Mouse (Mus musculus) skeletal muscle tissue, adult 2 months (tissue): ENCODE data around the gene Igf1.
A peak's percentile ranks its signal among the peaks of the same experiment; 100 is the strongest.

Experiments used
- DNase-seq: peaks from one replicate; pipeline ENCODE4 v3.0.0-alpha.2; 2012; ENCODE audit warnings: low read depth, low spot score

Gene Igf1

DNA sequence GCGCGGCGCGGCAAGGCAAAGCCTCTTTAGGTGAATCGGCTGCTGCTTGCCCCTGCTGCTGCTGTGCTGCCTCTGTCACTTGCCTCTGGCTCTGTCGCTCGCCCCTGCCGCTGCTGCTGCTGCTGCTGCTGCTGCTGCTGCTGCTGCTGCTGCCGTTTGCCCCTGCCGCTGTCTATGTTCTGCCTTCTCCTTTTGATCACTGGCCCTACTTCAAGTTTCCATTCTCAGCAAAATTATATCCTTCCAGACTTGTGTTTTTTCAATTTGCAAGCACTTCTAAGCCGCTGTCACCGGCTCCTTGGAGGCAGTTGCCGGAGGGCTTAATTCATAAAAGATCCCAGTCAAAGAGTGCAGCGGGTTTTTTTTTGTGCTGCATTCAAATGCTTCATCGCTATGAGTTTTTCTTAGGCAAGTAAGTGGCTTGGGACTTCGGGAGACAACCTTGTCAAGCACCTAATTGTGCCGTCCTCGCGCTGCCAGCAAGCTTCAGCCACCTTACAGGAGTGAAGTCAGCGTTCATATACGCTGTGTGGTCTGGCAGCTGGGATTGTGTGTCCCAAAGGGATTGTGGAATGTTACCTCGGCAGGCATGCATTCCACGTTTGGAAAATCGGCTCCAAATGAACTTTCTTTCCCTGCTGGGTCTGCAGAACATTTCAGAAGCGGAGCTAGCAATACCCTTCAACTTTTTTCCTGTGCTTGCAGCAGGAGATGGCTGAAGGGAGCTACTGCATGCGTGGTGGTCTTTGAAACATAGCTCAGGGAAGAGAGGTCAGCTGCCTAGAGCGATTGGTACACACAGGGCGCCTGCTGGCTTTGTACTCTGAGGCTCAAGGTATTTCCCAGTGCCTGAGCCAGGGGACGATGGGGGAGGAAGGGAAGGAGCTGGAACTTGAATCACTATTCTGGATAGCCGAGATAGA, 2.4 kb downstream of the Igf1 start:
- DNase-seq: no peak

DNA sequence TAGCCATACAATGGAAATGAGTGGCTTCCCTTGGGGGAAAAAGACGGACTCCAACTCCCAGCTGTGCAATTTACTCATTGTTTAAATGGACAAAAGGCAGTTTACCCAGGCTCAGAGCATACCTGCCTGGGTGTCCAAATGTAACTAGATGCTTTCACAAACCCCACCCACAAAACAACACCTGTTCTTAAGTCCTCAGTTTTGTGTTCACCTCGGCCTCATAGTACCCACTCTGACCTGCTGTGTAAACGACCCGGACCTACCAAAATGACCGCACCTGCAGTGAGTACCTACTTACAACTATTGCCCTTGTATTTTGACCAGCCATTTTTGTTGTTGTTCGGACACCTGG, 3.0 kb downstream of the Igf1 start:
- no peak for DNase-seq

DNA sequence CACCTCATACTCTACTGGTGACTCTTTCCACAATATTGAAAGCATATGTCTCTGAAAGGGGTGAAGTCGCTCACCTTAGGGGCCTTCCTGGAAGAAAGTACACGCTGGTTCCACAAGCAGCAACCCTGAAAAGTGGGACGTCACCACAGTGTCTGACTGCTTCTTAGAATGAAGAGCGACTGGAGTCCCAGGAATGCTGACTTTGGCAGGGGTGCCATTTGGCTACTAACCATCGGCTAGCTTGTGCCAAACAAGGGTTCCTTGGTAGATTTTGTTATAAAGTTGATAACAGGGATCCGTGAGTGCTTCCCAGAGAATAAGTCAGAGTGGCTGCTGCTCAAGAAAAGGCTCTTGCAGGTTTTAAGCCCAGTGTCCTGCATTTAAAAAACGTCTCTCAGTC, 4.8 kb downstream of the Igf1 start:
- peak; percentile 82 for DNase-seq

DNA sequence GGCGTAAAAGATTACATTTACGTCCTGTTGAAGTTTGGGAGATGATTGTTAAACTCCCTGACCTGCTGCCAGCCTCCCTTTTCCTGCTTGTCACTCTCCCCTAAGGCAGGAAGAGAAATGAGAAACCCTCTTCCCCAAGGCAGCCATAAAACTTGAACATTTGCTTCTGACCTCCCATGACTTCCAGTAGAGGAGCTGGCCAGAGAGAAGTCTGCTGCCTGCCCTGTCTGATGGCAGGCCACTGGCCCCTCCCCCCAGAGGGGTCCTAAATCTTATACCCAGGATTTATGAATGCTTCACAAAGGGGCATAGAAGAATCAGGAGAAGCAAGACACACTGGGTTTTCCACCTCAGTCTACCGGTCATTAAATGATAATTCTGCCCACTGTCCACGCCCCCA, 5.3 kb downstream of the Igf1 start:
- DNase-seq: no peak

DNA sequence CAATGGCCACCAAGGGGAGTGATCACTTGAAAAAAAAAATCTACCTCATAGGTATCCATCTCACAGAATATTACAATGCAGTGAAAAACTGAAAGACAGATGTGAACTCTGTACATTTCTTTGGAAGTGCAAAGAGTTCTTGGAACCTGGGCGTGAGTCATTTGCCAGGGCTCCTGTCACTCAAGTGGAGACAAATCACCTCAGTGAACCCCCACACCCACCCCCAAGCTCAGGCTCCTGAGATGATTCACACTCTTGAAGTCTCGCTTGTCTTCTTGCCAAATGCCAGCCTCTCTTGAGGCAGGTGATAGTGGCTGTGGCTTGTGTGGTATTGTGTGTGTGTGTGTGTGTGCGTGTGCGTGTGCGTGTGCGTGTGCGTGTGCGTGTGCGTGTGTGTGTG, 7.6 kb downstream of the Igf1 start:
- no peak for DNase-seq

DNA sequence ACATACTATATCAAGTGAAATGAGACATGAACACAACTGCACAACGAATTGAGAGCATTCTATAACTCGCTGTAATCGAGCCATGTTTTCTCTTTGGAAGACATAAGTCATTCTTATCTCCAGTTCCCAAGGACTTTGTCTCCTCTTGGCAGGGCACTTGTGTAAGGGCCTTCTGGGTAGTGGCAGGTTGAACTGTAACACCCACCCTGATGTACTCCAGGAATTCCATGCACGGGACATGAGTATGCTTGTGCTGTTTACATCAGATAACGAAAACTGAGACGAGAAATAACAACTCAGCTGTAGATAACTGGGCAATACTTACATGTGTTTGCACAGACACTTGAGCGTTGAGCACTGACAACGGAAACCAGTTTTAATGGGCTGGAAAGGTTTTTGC, 8.4 kb downstream of the Igf1 start:
- no peak for DNase-seq

DNA sequence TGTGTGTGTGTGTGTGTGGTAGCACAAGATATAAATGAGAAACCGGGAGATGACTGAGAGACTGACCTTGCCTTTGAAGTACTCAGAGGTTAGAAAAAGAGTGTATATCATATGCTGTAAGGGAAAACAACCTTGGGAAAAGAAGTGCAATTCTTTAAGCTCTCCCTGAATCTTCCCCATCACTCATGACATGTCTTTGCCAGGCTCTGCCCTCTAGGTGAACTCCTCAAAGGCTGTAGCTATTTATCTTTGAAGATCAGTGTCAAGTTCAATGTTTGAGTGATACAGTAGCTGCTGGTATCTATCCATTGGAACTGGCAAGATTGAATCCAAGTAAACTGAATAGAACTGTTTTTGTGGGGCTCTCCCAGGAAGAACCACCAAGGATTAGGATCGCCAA, 9.2 kb downstream of the Igf1 start:
- DNase-seq: no peak

DNA sequence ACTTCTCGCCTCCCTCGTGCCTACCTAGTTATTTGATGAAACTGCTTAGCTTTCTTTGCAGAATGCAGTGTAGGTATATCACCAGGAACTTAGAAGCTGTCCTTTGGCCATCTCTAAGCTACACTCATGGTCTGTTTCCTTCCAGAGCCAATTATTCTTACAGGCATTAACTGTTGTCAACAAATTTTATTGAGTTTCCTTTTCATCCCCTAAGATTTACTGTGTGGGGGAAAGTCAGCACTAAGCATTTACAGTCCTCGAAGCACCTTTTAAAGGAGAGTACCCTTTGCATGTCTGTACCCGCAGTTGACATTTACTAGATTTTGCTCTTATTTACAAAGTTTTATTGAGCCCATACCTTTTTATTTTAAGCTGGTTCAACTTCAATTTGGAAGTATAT, 9.6 kb downstream of the Igf1 start:
- DNase-seq: no peak

DNA sequence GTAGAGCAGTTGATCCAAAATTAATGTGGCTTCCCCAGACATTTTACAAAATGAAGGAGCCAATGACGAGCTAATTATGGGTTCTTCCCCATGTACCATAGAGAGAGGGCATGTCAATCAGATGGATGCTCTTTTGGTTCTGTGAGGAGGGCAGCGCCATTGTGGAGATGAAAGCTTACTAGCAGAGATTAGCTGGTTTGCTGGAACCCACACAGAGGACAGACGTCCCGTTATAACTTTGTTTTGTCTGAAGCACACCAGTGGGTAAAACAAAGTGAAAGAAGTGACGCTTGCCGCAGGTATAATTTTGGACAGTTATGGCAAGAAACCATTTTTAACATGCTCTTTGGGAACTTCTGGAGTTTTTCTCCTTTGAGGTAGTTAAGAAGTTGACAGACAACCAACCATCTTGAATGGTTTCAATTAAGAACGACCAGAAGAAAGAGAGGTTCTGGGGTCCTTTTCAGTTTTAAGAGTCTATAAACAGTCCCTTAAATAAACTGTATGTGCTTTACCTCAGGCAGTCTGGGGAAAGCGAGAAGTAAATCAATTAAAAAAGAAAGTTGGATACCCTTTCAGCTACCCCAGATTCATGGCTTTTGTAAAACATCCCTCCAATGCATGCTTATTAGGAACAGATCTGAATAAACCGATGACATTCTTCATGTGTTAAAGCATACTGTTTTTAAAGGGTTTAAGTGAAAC, 10.4 kb downstream of the Igf1 start:
- no peak for DNase-seq

DNA sequence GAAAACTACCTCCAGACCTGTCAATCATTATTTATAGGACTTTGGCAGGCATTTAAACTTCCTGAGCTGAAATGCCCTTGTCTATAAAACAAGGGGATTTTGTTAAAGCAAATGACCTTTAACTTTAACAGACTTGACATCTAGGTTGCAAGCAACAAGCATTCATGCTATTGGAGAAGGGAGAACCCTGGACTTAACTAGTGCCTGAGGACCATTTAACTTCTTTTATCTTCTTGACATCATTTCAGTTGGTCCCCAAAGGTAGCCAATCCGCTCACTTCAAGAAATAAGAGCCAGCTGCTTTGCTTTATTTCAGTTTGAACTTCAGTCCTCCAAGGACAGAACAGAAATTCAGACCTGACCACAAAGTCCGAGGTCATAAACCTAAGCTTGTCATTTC, 11.1 kb downstream of the Igf1 start:
- no peak for DNase-seq

DNA sequence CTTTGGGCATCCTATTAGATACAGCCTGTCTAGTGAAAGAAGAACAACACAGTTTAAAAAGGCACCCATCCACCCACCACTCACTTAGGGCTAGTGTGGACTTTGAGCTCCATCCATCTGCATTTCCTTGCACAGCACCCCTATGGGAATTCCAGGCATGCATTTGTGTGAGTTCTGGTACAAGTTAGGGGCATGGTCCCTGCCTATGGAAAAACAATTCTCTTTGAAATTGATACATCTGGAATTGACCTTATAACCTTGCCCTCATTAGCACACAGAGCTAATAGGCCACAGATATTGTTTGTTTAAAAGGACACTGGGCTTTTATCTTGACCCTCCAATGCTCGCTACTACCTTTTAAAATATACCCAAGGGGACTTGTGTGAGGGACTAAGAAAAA, 11.6 kb downstream of the Igf1 start:
- DNase-seq: no peak

DNA sequence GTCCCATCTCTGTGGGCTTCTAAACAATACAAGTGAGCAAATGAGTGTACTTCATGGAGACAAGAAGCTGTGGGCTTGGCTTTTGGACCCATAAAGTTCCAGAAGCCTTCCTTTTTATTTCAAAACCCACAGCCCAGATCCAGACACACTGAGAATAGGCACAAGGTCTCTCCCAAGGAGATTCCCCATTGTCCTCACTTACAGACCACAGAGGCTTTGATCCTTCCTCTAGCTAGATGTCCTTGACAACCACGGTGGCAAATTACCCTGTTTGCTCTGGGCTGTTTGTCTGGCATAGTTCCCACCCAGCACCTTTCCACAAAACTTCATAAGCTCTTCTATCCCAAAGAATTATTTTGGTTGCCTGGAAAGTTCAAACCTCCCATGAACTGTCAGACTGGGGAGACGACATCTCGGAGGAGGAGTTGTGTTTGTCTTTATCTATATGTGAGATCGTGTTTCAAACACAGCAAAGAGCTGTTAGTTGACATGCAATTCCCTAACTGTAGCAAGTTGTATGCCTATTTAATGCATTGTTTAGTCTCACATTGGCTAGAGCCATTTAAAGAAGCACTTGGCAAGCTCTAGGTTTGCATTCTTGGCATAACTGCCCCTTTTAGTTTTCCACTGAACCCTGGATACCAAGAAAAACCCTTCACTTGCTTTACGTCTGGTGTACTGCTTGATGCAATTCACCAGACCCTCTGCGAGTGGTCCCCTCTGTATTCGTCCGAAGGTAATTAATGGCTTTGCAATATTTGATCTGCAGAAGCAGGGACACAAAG, 14.0 kb downstream of the Igf1 start:
- no peak for DNase-seq

DNA sequence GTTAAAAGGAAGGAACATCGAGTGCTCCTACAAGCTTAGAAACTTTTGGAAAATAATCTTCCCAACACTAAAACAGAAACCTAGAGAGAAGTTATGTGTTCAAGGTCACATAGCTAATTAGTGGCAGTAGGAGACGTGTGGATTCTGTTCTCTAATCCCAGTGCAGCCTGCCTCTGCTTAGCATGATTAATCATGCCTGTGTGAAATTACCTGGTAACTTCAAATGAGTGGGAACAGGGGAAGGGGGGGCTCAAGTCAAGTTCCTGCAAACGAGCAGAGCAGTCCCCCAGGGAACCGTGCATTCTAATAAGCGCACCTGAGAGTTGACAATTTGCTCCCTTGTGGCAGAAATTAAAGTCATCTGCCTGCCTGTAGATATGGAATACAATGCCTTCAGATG, 14.8 kb downstream of the Igf1 start:
- no peak for DNase-seq

DNA sequence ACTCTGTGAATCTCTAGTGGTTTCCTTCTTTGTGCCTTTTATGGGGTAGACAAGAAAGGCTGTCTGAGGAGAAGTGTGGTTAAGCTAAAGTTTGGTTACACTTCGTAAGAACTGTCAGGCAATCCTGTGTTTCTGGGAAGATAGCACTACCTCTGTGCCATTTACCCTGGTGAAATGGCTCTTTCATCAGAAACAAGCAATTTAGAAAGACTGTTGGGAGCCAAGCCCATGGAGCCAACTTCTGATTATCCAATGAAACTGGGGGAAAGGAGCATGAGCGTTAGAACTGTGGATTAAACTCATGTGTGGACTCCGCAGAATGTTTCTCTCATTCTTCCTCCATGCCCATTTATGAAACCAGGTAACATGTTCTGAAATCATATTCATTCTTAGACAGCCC, 15.5 kb downstream of the Igf1 start:
- DNase-seq: no peak

DNA sequence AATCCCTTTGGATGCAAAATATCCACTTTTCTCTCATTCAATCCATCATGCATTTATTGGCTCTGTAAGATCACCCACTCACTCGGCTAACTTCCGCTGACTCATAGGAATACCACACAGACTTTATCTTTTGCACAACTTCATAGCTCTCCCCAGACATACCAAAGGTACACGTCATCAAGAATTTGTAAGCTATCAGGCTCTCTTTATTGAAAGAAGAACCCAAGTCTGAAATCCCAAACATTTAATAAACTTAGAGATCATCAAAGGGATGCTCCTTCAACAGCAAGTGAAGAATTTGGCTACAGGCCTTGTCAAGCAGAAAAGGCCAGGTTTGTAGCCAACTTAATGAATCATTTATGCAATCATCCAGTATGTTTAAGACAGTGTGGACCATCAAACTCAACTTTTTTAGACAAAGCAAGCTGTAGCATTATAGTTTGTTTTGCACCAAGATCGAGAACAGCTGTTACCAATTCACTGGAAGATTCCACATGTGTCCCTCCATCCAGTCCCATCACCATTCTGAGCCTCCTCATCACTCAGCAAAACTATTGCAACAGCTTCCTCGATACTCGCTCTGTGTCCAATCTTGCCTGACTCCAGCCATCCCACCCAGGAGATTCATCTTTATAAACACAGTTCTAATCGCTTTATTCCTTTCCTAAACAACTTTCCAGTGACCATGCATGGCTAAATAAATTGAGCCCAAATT, 22.2 kb downstream of the Igf1 start:
- DNase-seq: no peak

DNA sequence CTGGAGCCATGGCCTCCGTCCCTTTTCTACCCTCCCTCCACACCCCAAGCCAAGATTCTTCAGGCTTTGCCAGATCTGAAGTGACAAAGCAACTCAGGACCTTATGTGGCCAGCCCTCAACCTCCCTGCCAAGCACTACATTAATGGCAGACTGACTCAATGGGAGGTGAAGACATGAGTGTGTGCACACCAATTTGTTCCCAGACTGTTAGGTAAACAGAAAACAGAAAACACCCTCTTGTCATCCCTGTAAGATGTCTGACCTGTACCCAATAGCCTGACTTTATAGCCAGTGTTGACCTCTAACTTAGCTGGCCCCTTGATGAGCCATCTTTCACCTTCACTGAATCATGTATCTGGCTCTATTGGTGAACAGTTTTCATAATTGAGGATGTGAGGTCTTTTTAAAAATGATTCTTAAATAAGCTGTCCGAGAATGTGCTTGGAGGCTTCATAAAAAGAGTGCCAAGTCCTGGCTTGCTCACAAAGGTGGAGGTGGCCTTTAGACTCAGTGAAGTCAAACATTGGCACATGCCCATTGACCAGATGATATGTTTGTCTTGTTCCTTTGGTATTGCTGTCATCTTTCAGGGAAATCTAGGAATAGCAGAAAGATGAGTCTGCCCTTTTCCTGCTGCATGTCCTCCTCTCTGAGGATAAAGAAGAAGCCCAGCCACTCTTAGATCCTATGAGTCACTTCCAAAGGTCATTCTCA, 27.4 kb downstream of the Igf1 start:
- DNase-seq: no peak

DNA sequence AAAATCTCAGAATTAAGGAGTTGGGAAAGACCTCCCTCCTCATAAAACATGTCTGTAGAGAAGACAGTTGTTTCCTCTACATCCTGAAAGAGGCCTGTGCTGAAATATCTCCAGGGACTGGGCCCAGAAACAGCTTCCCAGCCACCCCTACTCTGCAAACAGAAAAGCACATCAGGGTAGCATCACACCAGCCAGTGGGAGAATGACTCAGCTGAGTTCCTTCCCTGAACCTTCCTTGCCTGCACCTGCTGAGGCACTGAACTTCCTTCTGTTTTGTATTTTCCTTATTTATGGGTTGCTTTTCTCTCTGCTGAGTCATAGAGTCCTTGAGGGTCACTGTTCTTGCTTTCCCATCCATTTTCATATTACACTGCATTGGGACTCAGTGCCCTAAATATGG, 31.8 kb downstream of the Igf1 start:
- no peak for DNase-seq

DNA sequence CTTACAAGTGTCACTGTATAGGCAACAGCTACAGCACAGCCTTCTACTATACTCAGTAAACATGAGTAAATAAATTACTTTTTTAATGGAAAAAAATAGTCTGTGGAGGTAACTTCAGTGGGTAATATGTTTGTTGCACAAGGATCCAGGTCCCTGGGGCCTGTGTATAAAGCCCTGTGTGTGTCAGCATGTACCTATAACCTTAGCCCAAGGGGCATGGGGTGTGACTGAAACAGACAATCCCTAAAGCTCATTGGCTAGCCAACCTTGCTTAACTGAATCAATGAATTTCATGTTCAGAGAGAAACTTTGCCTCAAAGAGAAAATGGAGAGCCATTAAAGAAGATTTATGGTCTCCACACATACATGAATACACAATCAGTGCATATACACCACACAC, 34.2 kb downstream of the Igf1 start:
- no peak for DNase-seq

DNA sequence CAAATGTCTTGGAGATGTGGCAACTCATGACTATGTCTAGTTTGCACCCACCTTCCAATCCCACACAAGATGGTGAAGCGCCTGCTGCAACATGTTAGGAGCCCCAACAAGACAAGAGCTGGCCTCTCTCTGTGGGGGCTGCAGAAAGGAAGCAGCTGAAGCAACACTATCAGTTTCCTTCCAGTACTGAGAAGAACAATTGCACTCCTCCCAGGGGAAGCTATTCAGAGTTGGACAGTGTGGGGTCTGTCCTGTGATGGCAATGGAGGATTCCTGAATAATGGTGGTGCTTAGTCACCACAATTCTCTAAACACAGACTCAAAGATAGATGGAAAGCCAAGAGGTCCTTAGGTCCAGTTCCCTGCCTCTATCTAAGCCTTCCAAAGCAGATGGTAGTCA, 35.2 kb downstream of the Igf1 start:
- DNase-seq: no peak

DNA sequence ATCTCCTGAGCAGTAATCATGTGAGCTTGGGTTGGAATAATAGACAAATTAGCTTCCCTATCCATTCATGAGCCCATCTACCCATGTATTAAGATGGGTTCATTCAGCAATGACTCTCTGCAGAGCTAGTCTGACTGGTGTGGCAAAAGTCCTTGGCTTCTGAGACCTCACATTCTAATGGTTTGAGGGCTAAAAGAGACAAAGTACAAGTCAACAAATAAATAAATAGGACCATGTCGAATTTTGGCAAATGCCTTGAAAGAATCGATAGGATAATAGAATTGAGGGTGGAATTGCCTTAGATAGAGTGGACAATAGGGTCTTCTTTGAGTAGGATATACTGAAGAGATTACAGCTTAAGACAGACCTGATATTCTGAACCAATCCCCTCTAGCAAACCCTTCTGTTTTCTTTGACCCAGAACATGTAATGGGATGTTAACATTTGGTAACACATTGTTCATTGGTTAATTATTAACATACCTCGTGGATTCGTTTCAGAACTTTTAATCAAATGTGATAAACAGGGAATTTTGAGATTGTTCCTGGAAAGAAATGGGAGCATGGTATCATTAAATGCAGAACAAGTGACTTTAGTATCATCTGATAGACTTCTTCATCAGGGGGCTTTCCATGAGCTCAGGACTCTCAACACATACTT, 36.5 kb downstream of the Igf1 start:
- DNase-seq: no peak

DNA sequence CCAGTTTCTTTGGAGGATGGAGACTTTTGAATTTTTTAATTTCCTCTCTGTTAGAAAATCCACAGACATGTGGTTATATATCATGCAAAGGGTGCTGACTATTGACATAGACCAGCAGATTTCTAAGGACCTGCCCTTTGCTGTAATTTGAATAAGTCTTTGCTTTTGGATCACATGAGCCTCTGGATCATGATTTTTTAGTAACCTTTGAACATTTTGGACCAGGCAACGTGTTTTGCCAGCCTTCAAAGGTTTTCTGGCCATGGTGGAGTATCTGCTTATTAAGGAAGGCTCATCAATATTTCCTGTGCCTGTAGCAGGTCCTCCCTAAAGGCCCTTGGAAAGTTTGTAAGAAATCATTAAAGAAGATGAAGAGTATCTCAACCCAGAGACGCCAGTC, 37.3 kb downstream of the Igf1 start:
- no peak for DNase-seq
